Mouse (Mus musculus) kidney, embryonic 15.5 days (tissue): ENCODE data around the gene Rsf1. TPM values are rescaled to one million over a fixed set of nuclear protein-coding genes. Genes with fewer than 3 reads are reported as not detected.

Source experiments
- ATAC-seq: fragments of 200-750 bp; cut with Nextera tagmentation; replicated peaks from 2 replicates; pipeline ENCODE4 v1.8.0; 2017; ENCODE audit warnings: moderate TSS enrichment; ENCODE audit not compliant: low FRiP score
- H3K27ac ChIP-seq: fragments of 300-500 bp; sonication (generic); 2 replicates; pipeline ENCODE4 v1.5.1; 2015; ENCODE audit warnings: mild to moderate bottlenecking, inconsistent platforms
- H3K27me3 ChIP-seq: fragments of 300-500 bp; sonication (generic); 2 replicates; pipeline ENCODE4 v1.6.1; 2015; ENCODE audit warnings: inconsistent platforms
- H3K36me3 ChIP-seq: fragments of 300-500 bp; sonication (generic); 2 replicates; pipeline ENCODE4 v1.6.1; 2015; ENCODE audit warnings: inconsistent platforms
- H3K4me1 ChIP-seq: fragments of 300-500 bp; sonication (generic); 2 replicates; pipeline ENCODE4 v1.6.1; 2015; ENCODE audit warnings: inconsistent platforms
- H3K4me2 ChIP-seq: fragments of 300-500 bp; sonication (generic); 2 replicates; pipeline ENCODE4 v1.6.1; 2015; ENCODE audit warnings: moderate library complexity, mild to moderate bottlenecking, inconsistent platforms
- H3K4me3 ChIP-seq: fragments of 300-500 bp; sonication (generic); replicated peaks from 2 replicates; pipeline ENCODE4 v1.5.1; 2015; ENCODE audit warnings: mild to moderate bottlenecking, inconsistent platforms
- H3K9ac ChIP-seq: fragments of 300-500 bp; sonication (generic); 2 replicates; pipeline ENCODE4 v1.6.1; 2015; ENCODE audit warnings: mild to moderate bottlenecking, inconsistent platforms
- H3K9me3 ChIP-seq: fragments of 300-500 bp; sonication (generic); replicated peaks from 2 replicates; pipeline ENCODE4 v1.6.1; 2016; ENCODE audit warnings: inconsistent platforms
- WGBS: fragments of 180-500 bp; shearing (Covaris S2); methylation state at CpG from one replicate; pipeline ENCODE4 v1.1.7; 2015; ENCODE audit warnings: mixed read lengths; 5-methylcytosine and 5-hydroxymethylcytosine counted together
- polyA plus RNA-seq: library from polyadenylated mRNA; unstranded; fragments of >200 nt; fragmentation: Nextera tagmentation; extraction: Ambion mirVana; gene quantifications from 2 replicates; pipeline ENCODE4 v1.2.1, GENCODE M21; 2015

The Rsf1 gene
- 23.8 and 27.8 TPM in 2 replicates for polyA plus RNA-seq

GRCm38 (mm10) chr7:97579067-97579975 lies at the start of gene Rsf1, which contains the start of gene Aamdc:
Gene Rsf1 (plus strand): TSS chr7:97579889.
Gene Aamdc (minus strand): TSS chr7:97579497.
- Histone ChIP-seq H3K9ac (peak within 1 kb of the TSS; percentile 100), H3K36me3 (0 out of 2 replicates have a peak, but pooled peaks cover 4% of the 10 kb centered on the region), H3K9me3 (no peaks in the 10 kb centered on the region), H3K4me2 (peak within 1 kb of the TSS; percentile 77), H3K4me3 (peak within 1 kb of the TSS; percentile 91), H3K27me3 (no peaks in the 10 kb centered on the region), H3K27ac (peak within 1 kb of the TSS; percentile 99), H3K4me1 (peaks cover 16% of the 10 kb centered on the region)
- under 1% methylated on average over 67 of the region's 68 CpGs for WGBS
- peak; percentile 97 for ATAC-seq

- H3K36me3 ChIP-seq, result peaks cover 92% of the 10 kb centered on the region
Measured at GRCm38 (mm10) chr7:97535531-97535930, 44.2 kb upstream of the Rsf1 start.

GRCm38 (mm10) chr7:97536571-97536970 lies 43.1 kb upstream of the Rsf1 start:
- H3K27ac ChIP-seq, result no peak overlapping the region
- no peak overlapping the region for H3K4me2 ChIP-seq
- ATAC-seq, result no peak
- H3K9ac ChIP-seq, result no peak overlapping the region
- no peak overlapping the region for H3K4me3 ChIP-seq
- peaks cover 94% of the 10 kb centered on the region for H3K36me3 ChIP-seq
- H3K4me1 ChIP-seq, result no peaks in the 10 kb centered on the region
- H3K9me3 ChIP-seq, result no peaks in the 10 kb centered on the region
- 93% methylated on average over 5 of the region's 5 CpGs for WGBS
- no peaks in the 10 kb centered on the region for H3K27me3 ChIP-seq

More at GRCm38 (mm10) chr7:97535531-97535930, 44.2 kb upstream of the Rsf1 start:
- H3K27ac ChIP-seq, result no peak overlapping the region
- WGBS, result 89% methylated on average over 5 of the region's 5 CpGs
- no peaks in the 10 kb centered on the region for H3K27me3 ChIP-seq
- H3K9me3 ChIP-seq, result no peaks in the 10 kb centered on the region
- no peak for ATAC-seq
- no peaks in the 10 kb centered on the region for H3K4me1 ChIP-seq
- H3K4me2 ChIP-seq, result no peak overlapping the region
- H3K4me3 ChIP-seq, result no peak overlapping the region
- no peak overlapping the region for H3K9ac ChIP-seq

- WGBS, result 85% methylated on average over 2 of the region's 2 CpGs
- Histone ChIP-seq H3K9me3 (no peaks in the 10 kb centered on the region), H3K4me2 (no peak overlapping the region), H3K36me3 (peaks cover 23% of the 10 kb centered on the region), H3K27ac (no peak overlapping the region), H3K9ac (no peak overlapping the region), H3K4me3 (no peak overlapping the region), H3K4me1 (no peaks in the 10 kb centered on the region), H3K27me3 (no peaks in the 10 kb centered on the region)
- no peak for ATAC-seq
Measured at GRCm38 (mm10) chr7:97546462-97546861, 33.2 kb upstream of the Rsf1 start.

GRCm38 (mm10) chr7:97549301-97549700 lies 30.4 kb upstream of the Rsf1 start:
- ATAC-seq, result no peak
- no peak overlapping the region for H3K4me2 ChIP-seq
- H3K4me3 ChIP-seq, result no peak overlapping the region
- no peaks in the 10 kb centered on the region for H3K9me3 ChIP-seq
- 92% methylated on average over 10 of the region's 10 CpGs for WGBS
- H3K27me3 ChIP-seq, result no peaks in the 10 kb centered on the region
- H3K9ac ChIP-seq, result no peak overlapping the region
- H3K36me3 ChIP-seq, result no peaks in the 10 kb centered on the region
- no peaks in the 10 kb centered on the region for H3K4me1 ChIP-seq
- no peak overlapping the region for H3K27ac ChIP-seq

GRCm38 (mm10) chr7:97550673-97551072 lies 29.0 kb upstream of the Rsf1 start:
- no peaks in the 10 kb centered on the region for H3K27me3 ChIP-seq
- H3K27ac ChIP-seq, result no peak overlapping the region
- H3K36me3 ChIP-seq, result no peaks in the 10 kb centered on the region
- H3K4me3 ChIP-seq, result no peak overlapping the region
- H3K4me2 ChIP-seq, result no peak overlapping the region
- no peaks in the 10 kb centered on the region for H3K4me1 ChIP-seq
- ATAC-seq, result no peak
- no peak overlapping the region for H3K9ac ChIP-seq
- no peaks in the 10 kb centered on the region for H3K9me3 ChIP-seq
- 91% methylated on average over 9 of the region's 9 CpGs for WGBS

- Histone ChIP-seq H3K4me3 (no peak overlapping the region), H3K4me2 (no peak overlapping the region), H3K36me3 (peaks cover 2% of the 10 kb centered on the region; the same call in 1 of the 2 replicates), H3K27me3 (no peaks in the 10 kb centered on the region), H3K27ac (no peak overlapping the region), H3K4me1 (no peaks in the 10 kb centered on the region), H3K9me3 (no peaks in the 10 kb centered on the region), H3K9ac (no peak overlapping the region)
- ATAC-seq, result no peak
- 72% methylated on average over 2 of the region's 2 CpGs for WGBS
Measured at GRCm38 (mm10) chr7:97563576-97563975, 16.1 kb upstream of the Rsf1 start.

- no peak overlapping the region for H3K4me2 ChIP-seq
- ATAC-seq, result no peak
- 79% methylated on average over 4 of the region's 4 CpGs for WGBS
- no peak overlapping the region for H3K4me3 ChIP-seq
- H3K9me3 ChIP-seq, result no peaks in the 10 kb centered on the region
- no peak overlapping the region for H3K9ac ChIP-seq
- no peak overlapping the region for H3K27ac ChIP-seq
- no peaks in the 10 kb centered on the region for H3K4me1 ChIP-seq
- no peaks in the 10 kb centered on the region for H3K27me3 ChIP-seq
- peaks cover 5% of the 10 kb centered on the region; the same call in 1 of the 2 replicates for H3K36me3 ChIP-seq
Measured at GRCm38 (mm10) chr7:97569372-97569771, 10.3 kb upstream of the Rsf1 start.

- H3K4me3 ChIP-seq, result no peak overlapping the region
- no peaks in the 10 kb centered on the region for H3K27me3 ChIP-seq
- H3K9ac ChIP-seq, result no peak overlapping the region
- no peak overlapping the region for H3K4me2 ChIP-seq
- H3K27ac ChIP-seq, result no peak overlapping the region
- 83% methylated on average over 1 of the region's 1 CpGs for WGBS
- H3K4me1 ChIP-seq, result no peaks in the 10 kb centered on the region
- no peak for ATAC-seq
- H3K36me3 ChIP-seq, result peaks cover 8% of the 10 kb centered on the region; the same call in 1 of the 2 replicates
- no peaks in the 10 kb centered on the region for H3K9me3 ChIP-seq
Measured at GRCm38 (mm10) chr7:97570389-97570788, 9.3 kb upstream of the Rsf1 start.

GRCm38 (mm10) chr7:97578361-97579066 lies 1.2 kb upstream of the Rsf1 start:
- Histone ChIP-seq H3K27ac (peak overlapping the region; percentile 99), H3K4me1 (peaks cover 16% of the 10 kb centered on the region), H3K36me3 (0 out of 2 replicates have a peak, but pooled peaks cover 5% of the 10 kb centered on the region), H3K4me2 (peak overlapping the region; percentile 77), H3K27me3 (no peaks in the 10 kb centered on the region), H3K4me3 (peak overlapping the region; percentile 91), H3K9ac (peak overlapping the region; percentile 63), H3K9me3 (no peaks in the 10 kb centered on the region)
- ATAC-seq, result 0 out of 2 replicates have a peak, but pooled peaks have one; percentile 0
- 30% methylated on average over 8 of the region's 8 CpGs for WGBS

GRCm38 (mm10) chr7:97579976-97580842 lies 520 bp downstream of the Rsf1 start:
- peak overlapping the region; percentile 99 for H3K27ac ChIP-seq
- H3K9ac ChIP-seq, result peak overlapping the region; percentile 100
- H3K4me2 ChIP-seq, result peak overlapping the region; percentile 77
- no peaks in the 10 kb centered on the region for H3K36me3 ChIP-seq
- ATAC-seq, result peak; percentile 46
- H3K4me3 ChIP-seq, result peak overlapping the region; percentile 91
- under 1% methylated on average over 65 of the region's 65 CpGs for WGBS
- peaks cover 16% of the 10 kb centered on the region for H3K4me1 ChIP-seq
- H3K9me3 ChIP-seq, result no peaks in the 10 kb centered on the region
- no peaks in the 10 kb centered on the region for H3K27me3 ChIP-seq
